Mouse (Mus musculus): Measurements from ENCODE around the gene Rab25. TPM values are rescaled to one million over a fixed set of nuclear protein-coding genes. Genes with fewer than 3 reads are reported as not detected.

Rab25 gene
- polyA plus RNA-seq, 1 experiment from 2014 or later = 0.29 TPM

- TF ChIP-seq EP300 (IDR thresholded peaks at IDR 0.05; ENCODE audit: low read depth) (no peak), CTCF (IDR thresholded peaks at IDR 0.05; ENCODE audit: low read depth) (no peak)
- ATAC-seq (no peak), DNase-seq (no peak)
- no peak within 1 kb of the TSS for H3K4me3 ChIP-seq (ENCODE audit: low read depth, low read length)
- H3K4me1 ChIP-seq (ENCODE audit: insufficient read depth) = peaks cover 8% of the 10 kb centered on the region; the same call in 1 of the 2 replicates
- 83% methylated on average over 3 of the region's 3 CpGs for WGBS (ENCODE audit: insufficient replicate concordance)
- no peak within 1 kb of the TSS for H3K9ac ChIP-seq (replicated peaks)
- no peak within 1 kb of the TSS for H3K27ac ChIP-seq (ENCODE audit: low read depth)
- H3K9me3 ChIP-seq (ENCODE audit: low read length) = no peaks in the 10 kb centered on the region
- no peaks in the 10 kb centered on the region for H3K36me3 ChIP-seq (replicated peaks; ENCODE audit: insufficient read depth, low read length)
- H3K27me3 ChIP-seq (ENCODE audit: insufficient read depth, low read length) = no peaks in the 10 kb centered on the region
- no peak within 1 kb of the TSS for H3K4me2 ChIP-seq (ENCODE audit: low read depth, low read length)
These were observed 27.4 kb upstream of the Rab25 start, which contains the start of gene Ssr2 for GRCm38 (mm10) chr3:88575540-88575939. Gene Ssr2 (plus strand): TSS chr3:88575876.

GRCm38 (mm10) chr3:88573810-88574209 is 25.7 kb upstream of the Rab25 start:
- H3K4me3 ChIP-seq (ENCODE audit: low read depth, low read length) = no peak overlapping the region
- no peak overlapping the region for H3K9ac ChIP-seq (replicated peaks)
- ATAC-seq (no peak), DNase-seq (no peak)
- TF ChIP-seq CTCF (IDR thresholded peaks at IDR 0.05; ENCODE audit: low read depth) (no peak), EP300 (IDR thresholded peaks at IDR 0.05; ENCODE audit: low read depth) (no peak)
- no peak overlapping the region for H3K4me2 ChIP-seq (ENCODE audit: low read depth, low read length)
- H3K9me3 ChIP-seq (ENCODE audit: low read length) = no peaks in the 10 kb centered on the region
- peaks cover 5% of the 10 kb centered on the region; the same call in 1 of the 2 replicates for H3K36me3 ChIP-seq (replicated peaks; ENCODE audit: insufficient read depth, low read length)
- H3K27ac ChIP-seq (ENCODE audit: low read depth) = no peak overlapping the region
- H3K27me3 ChIP-seq (ENCODE audit: insufficient read depth, low read length) = no peaks in the 10 kb centered on the region
- 66% methylated on average over 2 of the region's 2 CpGs for WGBS (ENCODE audit: insufficient replicate concordance)
- H3K4me1 ChIP-seq (ENCODE audit: insufficient read depth) = peaks cover 9% of the 10 kb centered on the region

- no peak overlapping the region for H3K4me2 ChIP-seq (ENCODE audit: low read depth, low read length)
- DNase-seq = no peak
- no peaks in the 10 kb centered on the region for H3K9me3 ChIP-seq (ENCODE audit: low read length)
- no peak overlapping the region for H3K9ac ChIP-seq (replicated peaks)
- H3K4me1 ChIP-seq (ENCODE audit: insufficient read depth) = peaks cover 18% of the 10 kb centered on the region
- H3K27me3 ChIP-seq (ENCODE audit: insufficient read depth, low read length) = no peaks in the 10 kb centered on the region
- H3K4me3 ChIP-seq (ENCODE audit: low read depth, low read length) = no peak overlapping the region
- WGBS (ENCODE audit: insufficient replicate concordance) = 82% methylated on average over 2 of the region's 2 CpGs
- no peak for ATAC-seq
- no peak for TF ChIP-seq EP300 (IDR thresholded peaks at IDR 0.05; ENCODE audit: low read depth)
- no peak for TF ChIP-seq CTCF (IDR thresholded peaks at IDR 0.05; ENCODE audit: low read depth)
- H3K36me3 ChIP-seq (replicated peaks; ENCODE audit: insufficient read depth, low read length) = peaks cover 15% of the 10 kb centered on the region
- no peak overlapping the region for H3K27ac ChIP-seq (ENCODE audit: low read depth)
These were observed 24.7 kb upstream of the Rab25 start for GRCm38 (mm10) chr3:88572835-88573234.

GRCm38 (mm10) chr3:88571856-88572255 is 23.8 kb upstream of the Rab25 start:
- Histone ChIP-seq H3K4me2 (ENCODE audit: low read depth, low read length) (no peak overlapping the region), H3K4me1 (ENCODE audit: insufficient read depth) (peaks cover 20% of the 10 kb centered on the region), H3K27ac (ENCODE audit: low read depth) (no peak overlapping the region), H3K9ac (replicated peaks) (no peak overlapping the region), H3K9me3 (ENCODE audit: low read length) (no peaks in the 10 kb centered on the region), H3K36me3 (replicated peaks; ENCODE audit: insufficient read depth, low read length) (peaks cover 17% of the 10 kb centered on the region), H3K27me3 (ENCODE audit: insufficient read depth, low read length) (no peaks in the 10 kb centered on the region), H3K4me3 (ENCODE audit: low read depth, low read length) (no peak overlapping the region)
- ATAC-seq = no peak
- WGBS (ENCODE audit: insufficient replicate concordance) = 68% methylated on average over 1 of the region's 1 CpGs
- DNase-seq = no peak
- TF ChIP-seq EP300 (IDR thresholded peaks at IDR 0.05; ENCODE audit: low read depth) (no peak), CTCF (IDR thresholded peaks at IDR 0.05; ENCODE audit: low read depth) (no peak)

GRCm38 (mm10) chr3:88570341-88570740 is 22.2 kb upstream of the Rab25 start:
- no peaks in the 10 kb centered on the region for H3K9me3 ChIP-seq (ENCODE audit: low read length)
- DNase-seq = no peak
- no peak overlapping the region for H3K9ac ChIP-seq (replicated peaks)
- no peaks in the 10 kb centered on the region for H3K27me3 ChIP-seq (ENCODE audit: insufficient read depth, low read length)
- H3K4me3 ChIP-seq (ENCODE audit: low read depth, low read length) = no peak overlapping the region
- no peak overlapping the region for H3K27ac ChIP-seq (ENCODE audit: low read depth)
- ATAC-seq = no peak
- TF ChIP-seq CTCF (IDR thresholded peaks at IDR 0.05; ENCODE audit: low read depth) = no peak
- TF ChIP-seq EP300 (IDR thresholded peaks at IDR 0.05; ENCODE audit: low read depth) = no peak
- WGBS (ENCODE audit: insufficient replicate concordance) = 84% methylated on average over 10 of the region's 10 CpGs
- H3K4me2 ChIP-seq (ENCODE audit: low read depth, low read length) = no peak overlapping the region
- peaks cover 22% of the 10 kb centered on the region for H3K4me1 ChIP-seq (ENCODE audit: insufficient read depth)
- peaks cover 28% of the 10 kb centered on the region for H3K36me3 ChIP-seq (replicated peaks; ENCODE audit: insufficient read depth, low read length)

- H3K27ac ChIP-seq (ENCODE audit: low read depth) = peak overlapping the region; percentile 76; the same call in 1 of the 2 replicates
- 77% methylated on average over 5 of the region's 5 CpGs for WGBS (ENCODE audit: insufficient replicate concordance)
- peak; percentile 42 for ATAC-seq
- H3K4me2 ChIP-seq (ENCODE audit: low read depth, low read length) = no peak overlapping the region
- peaks cover 34% of the 10 kb centered on the region for H3K36me3 ChIP-seq (replicated peaks; ENCODE audit: insufficient read depth, low read length)
- H3K4me1 ChIP-seq (ENCODE audit: insufficient read depth) = peaks cover 22% of the 10 kb centered on the region
- DNase-seq = peak; percentile 41
- H3K4me3 ChIP-seq (ENCODE audit: low read depth, low read length) = no peak overlapping the region
- TF ChIP-seq EP300 (IDR thresholded peaks at IDR 0.05; ENCODE audit: low read depth) (no peak), CTCF (IDR thresholded peaks at IDR 0.05; ENCODE audit: low read depth) (no peak)
- no peaks in the 10 kb centered on the region for H3K27me3 ChIP-seq (ENCODE audit: insufficient read depth, low read length)
- H3K9ac ChIP-seq (replicated peaks) = no peak overlapping the region
- H3K9me3 ChIP-seq (ENCODE audit: low read length) = no peaks in the 10 kb centered on the region
These were observed 21.6 kb upstream of the Rab25 start for GRCm38 (mm10) chr3:88569694-88570093.

- Histone ChIP-seq H3K4me3 (ENCODE audit: low read depth, low read length) (no peak overlapping the region), H3K4me2 (ENCODE audit: low read depth, low read length) (no peak overlapping the region), H3K27me3 (ENCODE audit: insufficient read depth, low read length) (no peaks in the 10 kb centered on the region), H3K36me3 (replicated peaks; ENCODE audit: insufficient read depth, low read length) (peaks cover 38% of the 10 kb centered on the region), H3K27ac (ENCODE audit: low read depth) (peak overlapping the region; percentile 76), H3K9me3 (ENCODE audit: low read length) (no peaks in the 10 kb centered on the region), H3K4me1 (ENCODE audit: insufficient read depth) (peaks cover 25% of the 10 kb centered on the region), H3K9ac (replicated peaks) (no peak overlapping the region)
- no peak for TF ChIP-seq EP300 (IDR thresholded peaks at IDR 0.05; ENCODE audit: low read depth)
- TF ChIP-seq CTCF (IDR thresholded peaks at IDR 0.05; ENCODE audit: low read depth) = no peak
- ATAC-seq = peak; percentile 82
- DNase-seq = no peak
- WGBS (ENCODE audit: insufficient replicate concordance) = 49% methylated on average over 2 of the region's 2 CpGs
These were observed 21.0 kb upstream of the Rab25 start for GRCm38 (mm10) chr3:88569093-88569492.

Data from liver, postnatal 0 days (tissue).